Mouse (Mus musculus): ENCODE measurements around the gene Rap1gap2. TPM values are rescaled to one million over a fixed set of nuclear protein-coding genes. Genes with fewer than 3 reads are reported as not detected.
A peak's percentile ranks its signal among the peaks of the same experiment; 100 is the strongest.

Rap1gap2 gene
- total RNA-seq, 2 experiments from 2014 or later, result 125 to 142 TPM

DNA sequence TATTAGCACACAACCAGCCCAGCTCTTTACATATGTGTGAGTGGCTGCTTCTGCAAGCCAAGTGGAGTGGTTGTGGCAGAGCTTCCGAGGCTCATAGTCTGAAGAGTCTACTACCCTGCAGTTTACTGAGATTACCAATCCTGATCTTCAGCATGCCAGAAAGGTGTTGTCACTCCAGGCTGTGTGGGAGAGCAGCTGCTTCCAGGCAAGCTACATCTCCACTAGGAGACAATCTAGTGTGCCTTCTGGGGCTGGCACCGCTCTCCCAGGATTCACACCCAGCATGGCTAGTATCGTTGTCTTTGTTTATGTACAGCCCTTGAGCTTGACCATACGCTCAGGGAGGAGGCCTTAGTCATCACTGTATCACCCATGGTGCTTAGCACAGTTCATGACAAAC is 191.1 kb downstream of the Rap1gap2 start:
- DNase-seq (ENCODE audit: low spot score in 2 of 2), result no peak

DNA sequence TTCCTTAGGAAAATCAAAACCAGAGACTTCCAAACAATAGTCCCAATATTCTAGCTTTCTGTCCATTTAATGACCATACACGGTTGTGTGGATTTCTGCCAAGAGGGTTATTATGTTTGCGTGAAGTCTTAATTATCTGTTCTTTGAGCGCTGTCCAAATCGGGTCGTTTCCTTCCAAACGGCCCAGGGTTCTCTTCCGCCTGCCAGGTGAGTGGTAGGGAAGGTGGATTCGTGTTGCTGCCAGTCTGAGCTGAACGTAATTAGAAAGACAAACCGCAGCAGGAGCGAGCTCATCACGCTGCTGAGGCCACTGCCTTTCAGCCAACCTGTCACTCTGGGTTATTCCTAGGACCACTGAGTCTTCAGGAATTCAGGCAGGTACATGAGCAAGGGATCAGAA is 195.0 kb downstream of the Rap1gap2 start:
- DNase-seq (ENCODE audit: low spot score in 2 of 2), result no peak

DNA sequence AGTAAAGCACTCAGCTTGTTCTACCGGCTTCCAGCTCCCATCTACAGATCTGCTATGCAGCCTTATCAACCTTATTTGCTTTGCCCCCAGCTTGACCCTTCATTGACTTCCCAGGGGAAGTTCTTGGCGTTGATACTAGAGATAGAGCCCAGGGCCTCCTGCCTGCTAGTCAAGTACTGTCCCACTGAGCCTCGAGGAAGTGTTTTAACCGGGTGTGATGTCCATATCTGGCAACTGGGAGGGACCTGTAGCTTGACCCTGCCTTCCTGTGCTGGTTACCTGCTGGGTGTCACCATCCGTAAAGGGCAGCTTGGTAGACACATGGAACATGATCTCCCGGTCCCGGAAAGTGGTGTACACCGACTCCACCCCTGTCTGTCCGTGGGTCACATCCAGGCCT is 196.6 kb downstream of the Rap1gap2 start:
- DNase-seq (ENCODE audit: low spot score in 2 of 2), result no peak

DNA sequence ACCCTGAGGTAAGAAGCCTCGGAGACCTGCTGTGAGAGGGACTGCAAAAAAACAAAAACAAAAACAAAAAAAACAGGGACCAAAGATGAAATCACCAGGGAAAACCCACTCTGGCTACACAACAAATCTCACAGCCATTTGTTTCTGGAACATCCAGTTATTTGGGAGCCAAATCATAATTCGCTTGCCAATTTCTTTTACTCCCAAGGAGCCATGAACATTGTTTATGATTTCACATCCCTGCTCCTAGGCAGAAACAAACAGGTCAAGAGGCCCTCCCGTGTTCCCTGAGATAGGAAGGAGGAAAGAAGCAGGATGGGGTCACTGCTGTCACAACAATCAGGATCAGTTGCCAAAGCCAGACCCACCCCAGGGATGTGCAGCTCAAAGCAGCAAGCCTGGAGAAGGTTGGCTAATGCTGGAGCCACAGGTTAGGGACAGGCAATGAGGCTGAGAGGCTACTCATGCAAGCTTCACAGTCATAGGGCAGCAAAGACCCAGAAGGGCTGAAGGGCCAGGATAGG is 197.2 kb downstream of the Rap1gap2 start:
- DNase-seq (ENCODE audit: low spot score in 2 of 2), result peak in 1 of 2 experiments; percentile 44

DNA sequence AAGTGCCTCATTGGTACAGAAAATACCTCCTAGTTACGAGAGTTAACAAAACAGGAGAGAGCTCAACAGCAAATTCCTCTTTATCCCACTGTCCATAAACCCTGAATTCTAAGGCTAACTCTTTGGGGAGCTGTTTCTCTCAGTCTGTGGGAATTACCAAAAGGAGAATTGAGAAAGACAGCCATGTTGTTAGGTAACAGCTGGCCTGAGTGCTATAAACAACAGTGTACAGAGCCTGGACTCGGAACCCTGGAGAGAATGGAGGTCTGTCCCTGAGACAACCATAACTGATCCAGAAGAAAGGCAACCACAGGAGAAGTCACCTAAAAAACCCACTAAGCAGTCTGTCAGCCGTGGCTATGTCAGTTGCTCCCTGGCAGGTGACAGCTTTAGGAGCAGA is 198.3 kb downstream of the Rap1gap2 start:
- DNase-seq (ENCODE audit: low spot score in 2 of 2), result no peak

- DNase-seq (ENCODE audit: low spot score in 2 of 2), result no peak
Observed at GRCm38 (mm10) chr11:74411943-74412342, 198.8 kb downstream of the Rap1gap2 start.

DNA sequence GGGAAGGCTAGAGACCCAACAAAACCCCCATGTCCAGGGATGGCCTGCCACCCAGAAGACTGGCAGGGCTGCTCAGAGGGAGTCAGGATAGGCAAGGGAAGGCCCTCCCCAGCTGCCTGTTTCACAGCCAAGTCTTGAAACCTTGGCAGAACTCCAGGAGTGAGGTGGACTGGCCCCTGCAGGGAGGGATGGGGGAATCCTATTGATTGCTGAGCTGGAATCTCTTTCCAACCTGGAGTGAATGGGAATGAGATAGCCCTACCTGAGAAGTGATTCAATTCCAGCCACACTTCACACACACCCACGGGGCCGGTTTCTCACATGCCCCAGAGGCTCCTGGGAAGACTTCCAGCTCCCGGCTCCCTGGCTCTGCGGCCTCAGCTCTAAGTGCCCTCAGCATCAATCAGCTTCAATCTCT is 200.9 kb downstream of the Rap1gap2 start:
- DNase-seq (ENCODE audit: low spot score in 2 of 2), result peak in 1 of 2 experiments; percentile 41

DNA sequence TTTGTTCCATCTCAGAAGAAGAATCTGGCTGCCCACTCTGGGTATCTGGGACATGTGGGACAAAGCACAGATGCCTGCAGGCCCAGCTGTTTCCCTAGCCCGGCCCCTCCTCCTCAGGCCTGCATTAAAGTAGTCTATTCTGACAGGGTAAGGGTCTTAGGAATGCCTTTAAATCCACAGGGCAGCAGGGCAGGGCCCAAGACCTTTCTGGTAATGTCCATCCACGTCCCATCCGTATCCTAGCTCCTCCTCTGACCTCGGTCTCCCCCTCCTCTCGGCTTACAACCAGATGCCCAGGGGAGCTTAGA is 201.3 kb downstream of the Rap1gap2 start:
- no peak for DNase-seq (ENCODE audit: low spot score in 2 of 2)

DNA sequence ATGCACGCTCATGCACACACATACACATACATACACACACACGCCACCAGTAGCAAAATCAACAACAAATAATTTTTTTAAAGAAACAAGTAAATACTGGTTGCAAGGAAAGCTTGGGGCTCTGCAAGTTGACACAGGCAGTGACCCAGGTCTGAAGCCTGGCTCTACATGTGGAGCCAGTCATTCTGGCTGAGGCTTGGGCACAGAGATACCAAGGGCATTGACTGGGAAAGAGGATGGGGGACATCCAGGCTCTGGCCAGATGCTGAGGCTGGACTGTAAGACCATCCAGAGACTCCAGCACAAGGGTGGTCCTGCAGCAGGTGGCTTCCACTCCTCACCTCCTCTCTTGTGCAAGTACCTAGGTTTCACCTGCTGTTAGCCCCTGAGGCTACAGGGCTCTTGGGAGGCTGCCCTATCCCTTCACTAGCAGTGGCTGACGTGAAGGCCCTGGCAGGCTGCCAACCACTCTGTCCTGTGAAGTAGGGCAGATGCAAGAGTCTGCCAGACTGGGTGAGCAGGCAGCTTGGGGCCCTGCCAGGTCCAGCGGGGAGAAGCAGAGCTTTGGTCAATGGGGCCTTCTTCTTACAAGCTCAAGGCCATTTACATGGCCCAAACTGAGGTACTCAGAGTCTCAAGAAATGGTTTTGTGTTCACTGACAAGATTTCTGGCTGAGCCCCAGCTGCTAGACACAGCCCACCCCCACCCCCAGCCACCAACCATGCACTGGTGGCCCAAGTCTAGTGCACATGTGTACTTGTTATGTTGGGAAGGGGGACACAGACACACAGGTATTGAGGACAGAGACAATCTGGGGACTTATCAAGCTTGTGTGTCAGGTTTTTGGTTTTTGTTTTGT is 201.9 kb downstream of the Rap1gap2 start:
- peak; percentile 78 to 82 for DNase-seq (ENCODE audit: low spot score in 2 of 2)

DNA sequence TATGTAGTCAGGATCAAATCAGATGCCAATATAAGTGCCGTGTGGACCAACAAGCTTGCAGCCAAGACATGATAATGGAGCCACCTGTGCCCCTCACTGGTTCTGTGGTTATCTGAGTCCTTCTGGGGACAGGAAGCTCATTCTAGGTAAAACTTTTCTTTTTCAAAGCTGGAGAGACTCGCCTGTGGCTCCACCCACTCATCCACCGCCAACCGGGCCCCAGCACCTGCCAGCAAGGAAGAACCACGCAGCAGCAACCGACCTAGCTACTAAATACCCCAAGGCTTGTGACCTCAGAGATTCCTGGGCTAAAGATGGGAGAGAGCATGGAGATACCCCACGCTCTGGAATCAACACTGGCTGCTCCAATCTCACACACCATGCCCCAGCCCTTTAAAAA is 205.5 kb downstream of the Rap1gap2 start:
- no peak for DNase-seq (ENCODE audit: low spot score in 2 of 2)

DNA sequence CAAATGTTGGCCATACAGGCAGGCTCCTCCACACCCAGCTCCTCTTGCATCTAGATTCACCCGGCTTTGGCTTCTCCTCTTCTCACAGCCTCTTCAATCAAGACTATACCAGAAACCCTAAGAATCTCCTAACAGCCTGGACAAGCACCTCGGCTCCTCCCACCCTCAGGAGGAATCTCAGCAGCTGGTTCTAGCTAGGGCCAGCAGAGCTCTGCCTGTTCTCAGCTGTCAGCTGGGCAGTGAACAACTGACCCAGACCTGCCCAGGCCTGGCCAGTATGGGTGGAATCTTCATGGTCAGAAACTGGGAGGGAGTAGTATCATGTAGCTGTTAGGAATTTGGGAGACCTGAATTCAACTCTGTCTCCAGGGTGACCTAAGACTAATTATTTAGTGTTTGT is 206.5 kb downstream of the Rap1gap2 start:
- DNase-seq (ENCODE audit: low spot score in 2 of 2), result no peak

GRCm38 (mm10) chr11:74402126-74402525 is 208.6 kb downstream of the Rap1gap2 start:
- DNase-seq (ENCODE audit: low spot score in 2 of 2), result no peak

DNA sequence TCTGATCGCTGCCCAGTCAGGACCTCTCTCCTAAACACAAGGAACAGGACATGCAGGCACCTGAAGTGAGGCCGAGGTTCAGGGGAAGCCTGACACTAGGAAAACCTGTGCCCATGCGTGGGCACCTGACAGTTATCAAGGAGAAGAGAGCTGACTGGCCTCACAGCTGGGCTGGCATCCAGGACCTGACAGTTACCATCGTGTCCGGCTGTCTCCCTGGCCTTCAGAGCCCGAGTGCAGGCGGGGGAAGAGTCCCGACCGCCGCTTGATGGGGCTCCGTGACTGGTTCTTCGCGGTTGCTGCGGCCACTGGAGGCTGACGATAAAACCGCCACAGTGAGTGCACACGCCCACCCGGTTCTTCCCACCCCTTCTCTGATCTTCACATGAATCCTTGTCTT is 215.1 kb downstream of the Rap1gap2 start:
- no peak for DNase-seq (ENCODE audit: low spot score in 2 of 2)

DNA sequence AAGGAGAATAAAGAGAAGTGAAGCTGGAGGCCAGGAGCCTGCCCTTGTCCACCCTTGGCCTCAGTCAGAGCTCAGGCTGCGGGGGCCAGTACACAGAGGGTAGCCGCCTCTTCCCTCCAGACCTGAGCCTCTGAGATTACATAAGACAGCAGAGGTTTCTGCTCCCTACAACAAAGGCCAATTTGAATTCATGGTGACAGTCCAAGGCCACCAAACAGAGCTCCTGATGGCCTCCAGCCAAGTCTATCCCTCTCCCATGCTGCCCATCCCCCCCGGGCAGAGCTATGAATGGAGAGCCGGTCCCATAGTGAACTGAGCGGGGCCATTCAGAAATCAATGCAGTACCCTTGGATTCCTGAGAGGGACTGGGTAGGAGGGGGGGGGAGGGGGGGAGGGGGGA is 217.2 kb downstream of the Rap1gap2 start:
- no peak for DNase-seq (ENCODE audit: low spot score in 2 of 2)

DNA sequence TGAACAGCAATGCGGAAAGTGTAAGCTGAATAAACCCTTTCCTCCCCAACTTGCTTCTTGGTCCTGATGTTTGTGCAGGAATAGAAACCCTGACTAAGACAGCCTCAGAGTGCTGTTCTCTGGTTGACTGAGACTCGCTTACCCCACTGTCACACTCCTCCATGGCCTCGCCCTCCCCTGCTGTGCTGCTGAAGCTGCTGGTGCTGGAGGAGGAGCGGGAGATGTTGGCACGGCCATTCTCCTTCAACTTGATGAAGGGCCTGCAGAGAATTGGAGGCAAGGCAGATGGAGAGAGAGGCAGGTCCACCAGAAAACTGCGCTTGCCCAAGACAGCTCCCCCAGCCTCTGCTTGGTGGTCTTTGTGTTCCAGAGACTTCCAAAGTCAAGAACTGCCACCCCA is 217.8 kb downstream of the Rap1gap2 start:
- no peak for DNase-seq (ENCODE audit: low spot score in 2 of 2)

DNA sequence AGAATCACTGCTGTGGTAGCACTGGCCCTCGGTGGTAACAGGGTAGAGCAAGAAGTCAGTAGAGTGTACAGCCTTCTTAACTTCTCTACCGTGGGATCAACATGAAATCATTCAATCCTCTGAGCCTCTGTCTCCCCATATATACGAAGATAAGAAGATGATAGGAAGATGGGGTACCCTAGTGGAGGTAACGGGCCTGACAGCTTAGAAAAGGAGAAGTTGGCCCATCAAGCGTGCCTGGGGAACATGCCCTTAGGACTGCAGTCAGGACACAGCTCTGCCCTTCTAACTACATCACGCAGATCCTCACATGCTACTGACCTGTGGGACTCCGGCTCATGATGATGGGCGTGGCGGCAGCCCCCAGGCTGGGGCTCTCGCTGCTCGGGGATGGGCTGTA is 218.8 kb downstream of the Rap1gap2 start:
- no peak for DNase-seq (ENCODE audit: low spot score in 2 of 2)

DNA sequence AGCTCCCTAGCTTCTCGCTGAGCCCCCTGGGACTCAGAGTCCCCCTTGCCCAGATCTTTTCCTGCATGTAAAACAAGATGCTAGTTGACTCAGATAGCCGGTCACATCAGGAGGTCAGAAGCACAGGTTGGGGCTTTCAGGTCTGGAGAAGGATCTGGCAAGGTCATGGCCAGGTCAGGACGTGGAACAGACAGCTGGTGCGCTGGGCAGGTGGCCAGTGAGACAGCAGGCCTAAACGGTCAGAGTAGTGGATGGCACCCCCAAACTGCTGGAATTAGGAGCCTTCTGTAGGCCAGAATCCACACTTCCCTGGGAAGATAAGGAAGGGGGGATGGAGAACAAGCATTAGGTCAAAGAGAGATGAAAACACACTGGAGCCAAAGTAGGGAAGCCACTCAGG is 223.5 kb downstream of the Rap1gap2 start:
- DNase-seq (ENCODE audit: low spot score in 2 of 2), result no peak

DNA sequence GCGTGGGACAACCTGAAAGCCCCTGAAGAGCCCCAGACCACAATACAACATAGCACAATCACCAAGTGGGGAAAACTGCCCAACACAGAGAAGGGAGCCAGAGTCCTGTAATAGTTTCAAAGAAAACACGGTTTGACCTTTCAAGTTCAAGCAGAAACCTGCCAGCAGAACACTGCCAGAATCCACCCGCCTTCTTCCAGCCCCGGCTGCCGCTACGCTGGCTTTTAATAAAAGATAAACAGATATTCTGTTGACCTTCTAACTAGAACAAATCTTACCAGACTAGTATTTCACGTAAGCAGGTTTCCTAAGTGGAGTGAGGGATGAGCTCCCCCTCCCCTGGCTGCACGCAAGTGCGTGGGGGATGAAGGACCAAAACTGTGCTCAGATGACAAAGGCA is 225.0 kb downstream of the Rap1gap2 start:
- DNase-seq (ENCODE audit: low spot score in 2 of 2), result no peak

DNA sequence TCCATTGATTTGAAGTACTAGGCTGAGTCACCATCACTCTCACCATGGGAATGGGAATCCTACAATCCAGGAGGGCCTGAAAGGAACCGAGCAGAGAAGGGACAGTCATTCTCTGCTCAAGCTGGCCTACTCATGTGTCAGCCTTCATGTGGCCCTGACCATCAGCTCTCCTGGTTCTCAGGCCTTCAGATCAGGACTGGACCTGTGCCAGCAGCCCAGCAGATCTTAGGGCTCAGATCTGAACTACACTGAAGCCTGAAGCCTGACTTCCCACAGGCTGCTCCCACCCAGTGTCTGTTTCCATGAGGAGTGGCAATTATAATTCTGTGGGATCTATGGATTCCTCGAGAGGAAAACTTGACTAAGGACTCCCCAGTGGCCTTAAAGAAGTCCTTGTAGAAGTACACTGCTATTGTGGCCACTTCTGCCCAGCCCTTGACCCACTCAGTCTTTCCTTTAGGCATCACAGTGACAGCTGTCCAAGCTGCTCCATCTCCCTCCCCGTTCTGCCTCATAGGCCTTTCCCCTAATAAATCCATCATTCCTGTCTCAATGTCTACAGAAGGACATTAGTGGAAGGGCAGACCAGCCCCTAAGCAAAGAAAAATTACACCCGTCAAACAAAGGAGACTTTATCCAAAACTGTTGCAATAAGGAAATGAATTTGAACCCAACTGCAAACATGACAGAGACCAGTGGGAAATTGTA is 231.4 kb downstream of the Rap1gap2 start:
- DNase-seq (ENCODE audit: low spot score in 2 of 2), result no peak

- DNase-seq (ENCODE audit: low spot score in 2 of 2), result peak; percentile 71 to 83
Observed at GRCm38 (mm10) chr11:74376847-74377246, 233.9 kb downstream of the Rap1gap2 start.

DNA sequence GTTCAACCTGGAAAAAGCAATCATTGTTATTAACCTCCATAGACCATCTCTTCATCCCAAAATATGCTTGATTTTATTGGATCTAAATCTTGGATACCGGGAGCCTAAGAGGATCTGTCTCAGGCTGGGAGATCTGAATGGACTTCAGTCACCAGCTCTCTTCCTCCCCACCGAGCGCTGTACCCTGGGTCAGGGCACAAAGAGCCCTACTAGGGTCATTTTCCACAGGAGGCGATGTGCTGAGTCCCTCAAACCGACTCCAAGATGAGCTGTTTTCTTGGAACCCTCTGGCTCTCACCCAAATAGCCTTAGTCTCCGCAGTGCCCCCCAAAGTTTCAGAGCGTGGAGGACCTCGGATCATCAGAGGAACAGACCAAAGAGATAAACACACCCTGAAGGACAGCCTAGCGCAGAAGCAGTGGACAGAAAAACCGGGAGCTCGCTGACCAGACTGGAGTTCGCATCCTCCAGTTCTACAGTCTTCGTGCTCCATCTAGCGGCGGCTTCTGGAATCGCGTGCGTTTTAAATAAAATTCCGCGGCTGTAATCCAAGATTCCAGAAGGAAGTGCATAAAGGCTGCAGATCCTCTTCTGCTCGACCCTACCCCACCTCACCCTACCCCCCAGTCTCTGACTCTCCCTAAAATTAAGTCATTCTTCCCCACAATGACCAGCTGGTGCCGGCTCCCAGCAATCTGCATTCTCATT is 239.2 kb downstream of the Rap1gap2 start:
- DNase-seq (ENCODE audit: low spot score in 2 of 2), result peak; percentile 57 to 87

- no peak for DNase-seq (ENCODE audit: low spot score in 2 of 2)
Observed at GRCm38 (mm10) chr11:74361769-74362168, 248.9 kb downstream of the Rap1gap2 start, which contains the start of gene Olfr412. Olfr412 (plus strand) TSS chr11:74362069.

All from layer of hippocampus, adult 18-20 months (tissue).